Mouse (Mus musculus) hindbrain, embryonic 12.5 days (tissue): ENCODE data around the gene Map2k6. TPM values are rescaled to one million over a fixed set of nuclear protein-coding genes. Genes with fewer than 3 reads are reported as not detected.

Source experiments
- ATAC-seq: fragments of 200-750 bp; cut with Nextera tagmentation; 2 replicates; pipeline ENCODE4 v1.8.0; 2017; ENCODE audit warnings: moderate TSS enrichment; ENCODE audit not compliant: low FRiP score
- H3K27ac ChIP-seq: fragments of 300-500 bp; sonication (generic); 2 replicates; pipeline ENCODE4 v1.5.1; 2016; ENCODE audit warnings: mild to moderate bottlenecking
- H3K27me3 ChIP-seq: fragments of 300-500 bp; sonication (generic); 2 replicates; pipeline ENCODE4 v1.6.1; 2016; ENCODE audit warnings: mild to moderate bottlenecking
- H3K36me3 ChIP-seq: fragments of 300-500 bp; sonication (generic); 2 replicates; pipeline ENCODE4 v1.6.1; 2016; ENCODE audit warnings: mild to moderate bottlenecking
- H3K4me1 ChIP-seq: fragments of 300-500 bp; sonication (generic); 2 replicates; pipeline ENCODE4 v1.6.1; 2016
- H3K4me2 ChIP-seq: fragments of 300-500 bp; sonication (generic); replicated peaks from 2 replicates; pipeline ENCODE4 v1.6.1; 2016; ENCODE audit warnings: mild to moderate bottlenecking
- H3K4me3 ChIP-seq: fragments of 300-500 bp; sonication (generic); 2 replicates; pipeline ENCODE4 v1.5.1; 2016; ENCODE audit warnings: mild to moderate bottlenecking
- H3K9ac ChIP-seq: fragments of 300-500 bp; sonication (generic); 2 replicates; pipeline ENCODE4 v1.6.1; 2016; ENCODE audit warnings: mild to moderate bottlenecking, moderate library complexity
- H3K9me3 ChIP-seq: fragments of 300-500 bp; sonication (generic); replicated peaks from 2 replicates; pipeline ENCODE4 v1.6.1; 2016; ENCODE audit warnings: mild to moderate bottlenecking
- WGBS: fragments of 180-500 bp; shearing (Covaris S2); methylation state at CpG from one replicate; pipeline ENCODE4 v1.1.7; 2016; 5-methylcytosine and 5-hydroxymethylcytosine counted together
- polyA plus RNA-seq: library from polyadenylated mRNA; unstranded; fragments of >200 nt; fragmentation: Nextera tagmentation; extraction: Ambion mirVana; gene quantifications from 2 replicates; pipeline ENCODE4 v1.2.1, GENCODE M21; 2016

Map2k6 gene
- polyA plus RNA-seq, 1 experiment from 2014 or later: 27.8 TPM

DNA sequence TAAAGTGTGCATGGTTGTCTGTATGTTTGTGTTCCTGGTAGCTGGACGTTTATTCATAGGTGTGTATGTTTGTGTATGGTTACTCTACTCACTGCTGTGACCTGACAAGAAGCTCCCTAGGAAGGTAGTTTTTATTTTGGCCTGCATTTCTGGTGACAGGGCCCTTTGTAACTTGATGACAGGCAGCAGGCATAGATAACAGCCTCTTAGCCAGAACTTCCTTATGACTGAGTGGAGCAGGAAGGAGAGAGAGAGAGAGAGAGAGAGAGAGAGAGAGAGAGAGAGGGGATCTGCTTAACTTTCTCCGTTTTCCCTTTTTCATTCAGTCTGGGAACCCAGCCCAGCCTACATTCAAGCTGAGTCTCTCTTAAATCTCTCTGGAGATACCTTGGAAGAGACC lies 61.6 kb downstream of the Map2k6 start:
- Histone ChIP-seq H3K9ac (no peak overlapping the region), H3K4me1 (peaks cover 27% of the 10 kb centered on the region), H3K4me2 (no peak overlapping the region), H3K9me3 (no peaks in the 10 kb centered on the region), H3K27ac (no peak overlapping the region), H3K27me3 (no peaks in the 10 kb centered on the region), H3K4me3 (no peak overlapping the region), H3K36me3 (no peaks in the 10 kb centered on the region)
- WGBS: 61% methylated on average over 2 of the region's 2 CpGs
- ATAC-seq: no peak

DNA sequence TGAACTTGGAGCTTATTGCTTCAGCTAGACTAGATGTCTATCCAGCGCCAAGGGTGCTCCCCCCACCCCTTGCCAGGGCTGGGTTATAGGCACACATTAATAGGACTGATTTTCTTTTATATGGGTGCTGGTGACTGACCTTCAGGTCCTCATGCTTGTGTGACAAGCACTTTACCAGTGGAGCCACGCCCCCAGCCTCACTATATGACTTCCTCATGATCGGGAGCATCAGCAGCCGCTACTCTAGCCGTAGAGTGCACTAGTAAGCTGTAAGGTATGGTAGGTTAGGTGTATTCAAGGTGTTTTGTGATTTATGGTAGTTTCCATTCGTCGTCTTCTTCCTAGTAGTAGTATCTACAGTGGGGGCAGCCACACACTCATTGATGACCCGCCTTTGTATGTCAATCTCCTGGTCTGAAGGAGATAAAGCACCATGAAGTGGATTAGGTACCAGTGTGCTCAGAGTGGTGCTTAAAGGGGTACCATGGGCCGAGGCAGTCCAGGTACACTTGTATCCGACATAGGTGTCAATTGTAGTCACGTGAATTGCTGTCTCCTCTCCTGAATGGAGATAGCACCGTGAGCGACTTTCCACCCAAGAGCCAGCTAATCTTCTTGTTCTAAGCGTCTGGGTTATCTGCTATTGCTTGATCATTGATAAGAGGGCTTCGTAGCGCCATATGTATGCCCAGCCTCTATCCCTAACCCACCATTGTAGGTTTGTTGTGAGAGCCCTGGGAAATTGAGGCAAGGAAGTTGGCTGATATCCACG lies 62.8 kb downstream of the Map2k6 start:
- Histone ChIP-seq H3K27me3 (no peaks in the 10 kb centered on the region), H3K4me1 (peaks cover 22% of the 10 kb centered on the region), H3K9ac (no peak overlapping the region), H3K27ac (no peak overlapping the region), H3K4me3 (no peak overlapping the region), H3K36me3 (no peaks in the 10 kb centered on the region), H3K9me3 (no peaks in the 10 kb centered on the region), H3K4me2 (no peak overlapping the region)
- WGBS: 97% methylated on average over 17 of the region's 17 CpGs
- ATAC-seq: no peak

DNA sequence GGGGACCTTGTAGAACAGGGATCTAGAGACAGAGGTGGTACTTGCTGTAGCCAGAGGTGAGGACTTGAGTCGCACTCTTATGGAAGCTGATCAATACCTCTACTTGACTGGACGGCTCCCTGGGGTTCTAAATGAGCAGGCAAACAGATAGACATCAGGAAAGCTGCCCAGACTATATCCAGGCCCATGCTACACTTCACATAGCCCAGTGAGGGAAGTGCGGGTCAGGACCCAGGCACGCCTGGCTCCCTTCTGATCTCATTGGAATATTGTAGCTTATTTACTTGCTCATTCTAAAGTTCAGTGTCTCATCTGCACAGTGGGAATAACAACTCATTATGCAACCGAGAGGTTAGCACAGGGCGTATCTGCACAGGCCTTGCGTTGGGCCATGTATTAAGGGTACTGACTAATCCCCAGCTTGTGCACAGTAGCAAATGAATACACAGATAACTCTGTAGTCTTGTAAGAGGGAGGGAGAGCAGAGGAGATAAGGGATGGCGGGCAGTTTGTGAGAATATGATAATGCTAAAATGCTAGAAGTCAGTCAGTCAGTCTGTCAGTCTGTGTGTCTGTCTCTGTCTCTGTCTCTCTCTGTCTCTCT lies 64.2 kb downstream of the Map2k6 start:
- H3K36me3 ChIP-seq: no peaks in the 10 kb centered on the region
- no peaks in the 10 kb centered on the region for H3K9me3 ChIP-seq
- no peak overlapping the region for H3K9ac ChIP-seq
- H3K27ac ChIP-seq: no peak overlapping the region
- H3K4me2 ChIP-seq: no peak overlapping the region
- 81% methylated on average over 8 of the region's 8 CpGs for WGBS
- H3K4me3 ChIP-seq: no peak overlapping the region
- no peak for ATAC-seq
- H3K4me1 ChIP-seq: peaks cover 22% of the 10 kb centered on the region
- no peaks in the 10 kb centered on the region for H3K27me3 ChIP-seq

DNA sequence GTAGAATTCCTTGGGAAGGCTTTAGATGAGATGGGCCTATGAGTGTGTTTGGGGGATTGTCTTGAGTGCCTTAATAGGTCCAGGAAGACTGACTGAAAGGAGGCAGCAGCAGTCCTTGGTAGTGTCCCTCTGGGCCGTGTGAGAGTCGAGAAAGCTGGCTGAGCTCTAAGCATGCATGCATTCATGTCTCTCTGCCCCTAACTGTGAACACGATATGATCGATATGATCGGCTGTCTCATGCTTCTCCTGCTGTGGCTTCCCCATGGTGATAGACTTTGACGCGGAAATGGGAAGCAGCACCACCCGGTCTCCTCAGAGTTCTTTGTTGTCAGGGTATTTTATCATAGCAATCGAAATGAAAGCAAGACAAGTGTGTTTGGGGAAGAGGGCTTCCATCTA lies 64.9 kb downstream of the Map2k6 start:
- ATAC-seq: no peak
- Histone ChIP-seq H3K4me3 (no peak overlapping the region), H3K36me3 (no peaks in the 10 kb centered on the region), H3K4me1 (peaks cover 20% of the 10 kb centered on the region), H3K9ac (no peak overlapping the region), H3K27me3 (no peaks in the 10 kb centered on the region), H3K4me2 (no peak overlapping the region), H3K27ac (no peak overlapping the region), H3K9me3 (no peaks in the 10 kb centered on the region)
- WGBS: 49% methylated on average over 9 of the region's 9 CpGs

DNA sequence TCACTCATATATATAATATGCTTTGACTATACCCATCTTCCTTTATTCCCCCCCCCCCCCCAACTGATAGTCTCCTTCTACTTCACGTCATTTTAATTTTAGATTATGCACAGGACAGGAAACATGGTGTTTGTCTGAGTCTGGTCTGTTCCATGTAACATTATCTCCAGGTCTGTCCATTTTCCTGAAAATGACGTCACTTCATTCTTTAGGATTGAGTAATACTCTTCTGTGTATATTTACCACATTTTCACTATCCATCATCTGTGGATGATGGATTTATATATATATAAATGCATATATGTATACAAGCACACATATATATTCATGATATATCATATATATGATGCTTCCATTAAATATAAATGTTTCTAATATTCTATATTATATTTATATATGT lies 70.1 kb downstream of the Map2k6 start:
- Histone ChIP-seq H3K9me3 (no peaks in the 10 kb centered on the region), H3K36me3 (no peaks in the 10 kb centered on the region), H3K4me3 (no peak overlapping the region), H3K27ac (no peak overlapping the region), H3K9ac (no peak overlapping the region), H3K4me1 (no peaks in the 10 kb centered on the region), H3K27me3 (no peaks in the 10 kb centered on the region), H3K4me2 (no peak overlapping the region)
- 94% methylated on average over 2 of the region's 2 CpGs for WGBS
- no peak for ATAC-seq

DNA sequence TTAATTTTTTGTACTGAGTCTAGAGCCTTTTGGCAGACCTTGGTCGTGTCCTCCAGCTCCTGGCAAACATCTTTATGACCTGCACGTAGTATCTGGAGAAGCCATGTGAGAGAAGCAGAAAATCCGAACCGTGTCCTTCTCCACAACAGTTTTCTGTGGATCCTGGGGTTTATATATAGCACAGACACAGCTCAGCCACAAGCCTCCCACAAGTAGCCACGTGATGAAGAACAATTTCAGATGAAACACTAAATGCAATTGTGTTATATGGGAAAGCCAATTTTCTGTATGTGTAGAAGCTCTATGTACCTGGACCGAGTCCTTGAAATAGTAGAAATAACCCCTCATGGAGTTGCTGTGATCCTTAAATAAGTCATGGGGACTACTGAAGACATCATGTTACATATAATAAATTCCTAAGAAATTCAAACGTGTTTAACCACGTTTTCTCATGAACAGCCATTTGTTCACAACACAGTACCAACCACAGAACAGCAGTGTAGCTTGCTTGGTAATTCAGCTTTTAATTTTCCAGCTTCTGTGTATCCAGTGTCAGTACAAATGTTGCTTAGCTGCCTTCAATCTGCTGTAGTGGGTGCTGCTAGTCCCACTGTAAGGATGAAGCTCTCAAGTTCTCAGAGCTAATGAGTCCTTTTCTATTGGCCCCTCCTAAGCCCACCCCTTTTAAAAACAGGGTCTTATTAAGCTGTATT lies 71.8 kb downstream of the Map2k6 start:
- no peaks in the 10 kb centered on the region for H3K9me3 ChIP-seq
- H3K4me3 ChIP-seq: no peak overlapping the region
- peaks cover 2% of the 10 kb centered on the region; the same call in 1 of the 2 replicates for H3K27me3 ChIP-seq
- 88% methylated on average over 8 of the region's 8 CpGs for WGBS
- H3K36me3 ChIP-seq: no peaks in the 10 kb centered on the region
- no peaks in the 10 kb centered on the region for H3K4me1 ChIP-seq
- no peak for ATAC-seq
- H3K9ac ChIP-seq: no peak overlapping the region
- H3K27ac ChIP-seq: no peak overlapping the region
- H3K4me2 ChIP-seq: no peak overlapping the region

DNA sequence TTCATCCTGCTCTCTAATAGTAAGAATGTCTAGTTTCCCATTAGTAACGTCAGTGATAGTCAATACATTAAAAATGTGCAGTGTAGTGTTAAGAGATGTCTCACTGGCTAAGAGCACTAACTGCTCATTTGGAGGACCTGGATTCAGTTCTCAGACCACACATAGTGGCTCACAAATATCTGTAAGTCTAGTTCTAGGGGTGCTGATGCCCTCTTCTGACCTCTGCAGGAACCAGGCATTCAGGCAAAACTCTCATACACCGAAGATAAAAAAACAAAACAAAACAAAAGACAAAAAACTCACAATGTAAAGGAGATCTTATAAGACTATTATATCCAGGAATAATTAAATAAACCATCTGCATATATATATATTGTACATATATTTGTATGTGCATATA lies 72.4 kb downstream of the Map2k6 start:
- ATAC-seq: no peak
- Histone ChIP-seq H3K4me3 (no peak overlapping the region), H3K36me3 (no peaks in the 10 kb centered on the region), H3K9me3 (no peaks in the 10 kb centered on the region), H3K27me3 (peaks cover 2% of the 10 kb centered on the region; the same call in 1 of the 2 replicates), H3K4me2 (no peak overlapping the region), H3K4me1 (peaks cover 2% of the 10 kb centered on the region; the same call in 1 of the 2 replicates), H3K9ac (no peak overlapping the region), H3K27ac (no peak overlapping the region)
- WGBS: 77% methylated on average over 2 of the region's 2 CpGs

DNA sequence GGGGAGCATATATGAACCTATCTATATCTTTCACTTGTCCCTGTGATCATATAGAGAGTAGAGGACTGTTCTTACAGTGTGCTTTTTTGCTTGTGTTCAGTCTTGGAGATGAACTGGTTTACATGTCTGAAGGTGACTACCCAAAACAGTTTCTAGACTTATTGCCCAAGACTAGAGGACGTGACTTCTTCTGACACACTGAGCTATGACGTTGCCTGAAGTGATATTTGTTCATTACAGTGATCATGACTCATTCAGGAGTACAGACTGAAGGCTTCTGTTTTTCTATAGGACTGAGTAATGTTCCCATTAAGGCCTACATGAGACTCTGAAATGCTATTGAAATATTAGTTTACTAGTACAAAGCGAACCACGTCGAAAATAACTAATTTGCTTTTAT lies 73.2 kb downstream of the Map2k6 start:
- H3K27ac ChIP-seq: no peak overlapping the region
- no peaks in the 10 kb centered on the region for H3K36me3 ChIP-seq
- H3K4me2 ChIP-seq: no peak overlapping the region
- ATAC-seq: no peak
- peaks cover 7% of the 10 kb centered on the region for H3K27me3 ChIP-seq
- H3K4me1 ChIP-seq: peaks cover 8% of the 10 kb centered on the region
- no peak overlapping the region for H3K4me3 ChIP-seq
- no peaks in the 10 kb centered on the region for H3K9me3 ChIP-seq
- no peak overlapping the region for H3K9ac ChIP-seq
- WGBS: 94% methylated on average over 5 of the region's 5 CpGs

DNA sequence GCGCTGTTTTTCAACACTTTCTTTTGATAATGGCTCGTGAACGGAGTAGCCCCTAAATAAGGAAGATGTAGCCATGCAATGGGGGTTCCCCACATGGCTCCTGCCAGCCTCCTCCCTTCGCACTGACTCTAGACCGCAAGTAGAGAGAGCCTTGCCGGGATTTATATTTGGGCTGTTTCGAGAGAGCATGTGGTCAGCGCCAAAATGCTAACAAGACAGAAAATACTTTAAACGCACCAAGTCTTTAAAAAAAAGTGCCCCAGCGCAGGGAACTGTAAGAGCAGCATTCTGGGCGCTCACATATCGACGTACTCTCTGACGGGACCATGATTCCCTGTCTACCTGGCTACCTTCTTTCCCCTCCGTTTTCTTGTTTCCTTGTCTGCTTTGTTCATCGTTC lies 74.6 kb downstream of the Map2k6 start:
- Histone ChIP-seq H3K4me2 (no peak overlapping the region), H3K9me3 (no peaks in the 10 kb centered on the region), H3K36me3 (no peaks in the 10 kb centered on the region), H3K4me3 (no peak overlapping the region), H3K4me1 (peaks cover 22% of the 10 kb centered on the region), H3K9ac (no peak overlapping the region), H3K27ac (no peak overlapping the region), H3K27me3 (peaks cover 18% of the 10 kb centered on the region)
- ATAC-seq: no peak
- WGBS: 93% methylated on average over 16 of the region's 16 CpGs

DNA sequence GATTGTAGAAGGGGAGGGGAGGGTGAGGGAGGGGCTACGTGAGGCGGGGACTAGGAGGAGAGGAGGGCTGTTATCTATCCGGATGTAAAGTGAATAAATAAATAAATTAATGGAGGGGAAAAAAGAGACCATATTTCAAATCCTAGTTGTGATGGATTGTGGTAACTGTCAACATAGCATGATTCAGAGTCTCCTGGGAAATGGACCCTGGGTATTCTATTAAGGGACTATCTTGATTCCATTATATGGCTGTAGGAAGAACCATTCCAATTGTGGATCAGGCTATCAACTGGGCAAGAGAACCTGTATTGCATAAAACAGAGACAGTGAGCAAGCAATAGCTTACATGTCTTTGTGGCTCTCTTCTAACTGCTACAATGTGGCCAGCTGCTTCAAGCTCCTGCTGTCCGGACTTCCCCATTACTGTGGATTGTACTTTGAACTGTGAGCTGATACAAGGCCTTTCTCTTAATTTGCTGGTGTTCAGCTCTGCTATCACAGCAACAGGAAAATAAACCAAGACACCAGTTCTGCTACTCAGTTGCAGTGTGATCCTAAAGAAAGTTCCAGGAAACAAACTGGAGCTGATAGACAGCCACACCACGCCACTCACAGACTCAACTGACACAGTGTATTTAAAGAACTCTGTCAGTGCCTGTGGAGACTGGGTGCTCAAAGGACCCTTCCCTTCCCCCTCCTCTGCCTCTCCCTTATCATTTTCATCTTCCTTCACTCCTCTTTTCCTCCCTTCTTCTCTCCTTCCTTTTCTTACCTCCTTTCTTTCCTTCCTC lies 77.6 kb downstream of the Map2k6 start:
- Histone ChIP-seq H3K9ac (no peak overlapping the region), H3K27ac (no peak overlapping the region), H3K4me2 (no peak overlapping the region), H3K27me3 (peaks cover 27% of the 10 kb centered on the region), H3K36me3 (no peaks in the 10 kb centered on the region), H3K4me1 (peaks cover 42% of the 10 kb centered on the region), H3K4me3 (no peak overlapping the region), H3K9me3 (no peaks in the 10 kb centered on the region)
- WGBS: 45% methylated on average over 5 of the region's 5 CpGs
- no peak for ATAC-seq

DNA sequence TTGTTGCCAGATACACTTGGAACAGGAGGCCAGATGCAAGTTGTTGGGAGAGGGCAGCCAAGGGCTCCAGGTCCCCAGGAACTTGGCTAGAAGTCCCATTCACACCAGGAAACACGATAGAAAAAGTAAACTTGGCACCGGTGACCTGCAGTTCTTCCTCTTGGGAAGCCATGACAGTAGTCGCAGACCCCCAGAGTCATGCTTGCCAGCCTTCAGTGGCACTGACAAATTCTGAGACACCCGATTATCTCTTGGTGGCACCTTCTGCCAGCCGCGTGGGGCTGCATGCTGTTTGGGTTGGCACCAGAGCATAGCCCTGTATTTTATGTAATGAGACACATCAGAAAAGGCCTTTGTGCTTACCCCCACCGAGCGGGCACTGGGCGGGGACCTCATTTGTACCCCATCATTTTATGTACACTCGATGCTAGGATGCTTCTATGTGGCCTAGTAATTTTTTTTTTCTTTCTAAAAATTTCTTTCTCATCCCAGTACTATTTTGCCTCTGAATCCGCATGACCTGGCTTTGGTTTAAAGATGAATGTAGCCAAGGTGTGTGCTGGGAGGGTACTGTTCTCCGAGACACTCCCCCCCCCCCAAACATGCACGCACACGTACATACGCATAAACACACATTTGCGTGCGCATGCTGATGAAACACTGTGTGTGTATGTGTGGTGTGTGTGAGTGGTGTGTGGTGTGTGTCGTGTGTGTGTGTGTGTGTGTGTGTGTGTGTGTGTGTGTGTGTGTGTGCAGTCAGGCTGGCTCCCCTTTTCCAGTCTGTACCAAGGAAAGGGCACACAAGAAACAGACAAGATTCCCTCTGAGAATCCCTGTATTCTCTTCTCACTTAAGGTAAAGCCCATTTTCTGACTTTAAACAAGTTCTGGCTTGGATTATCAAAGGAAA lies 79.3 kb downstream of the Map2k6 start:
- H3K9me3 ChIP-seq: no peaks in the 10 kb centered on the region
- 36% methylated on average over 18 of the region's 18 CpGs for WGBS
- H3K27me3 ChIP-seq: peaks cover 35% of the 10 kb centered on the region
- H3K36me3 ChIP-seq: no peaks in the 10 kb centered on the region
- H3K4me2 ChIP-seq: peak overlapping the region; percentile 42
- H3K4me3 ChIP-seq: no peak overlapping the region; the same call in 1 of the 2 replicates
- peaks cover 42% of the 10 kb centered on the region for H3K4me1 ChIP-seq
- H3K27ac ChIP-seq: no peak overlapping the region
- 0 out of 2 replicates have a peak, but pooled peaks have one; percentile 24 for ATAC-seq
- H3K9ac ChIP-seq: no peak overlapping the region
